In genomic region chr12:76372881-76373818, GRCm38 (mm10) we compare ENCODE assay signal across 10 mouse cellular contexts. TPM values are rescaled to one million over a fixed set of nuclear protein-coding genes. Genes with fewer than 3 reads are reported as not detected.
DNase-seq lines count a peak whose midpoint lies in the region; ATAC-seq and TF ChIP-seq lines count a peak whose summit lies in the region.
"Had no signal": no experiment of that assay in that cellular context is flagged by ENCODE, and none has a peak within 500 bp of the region (broad histone marks: within the 10 kb centered on the region; RNA-seq: fewer than 3 reads in every experiment).

No protein-coding gene starts in this region.

- no peaks in the 10 kb centered on the region for H3K9me3 ChIP-seq in midbrain, embryonic 11.5 days (ENCODE audit: control insufficient read depth, low read length)
- H3K9me3 ChIP-seq in midbrain, embryonic 14.5 days (ENCODE audit: control insufficient read depth, low read length), result no peaks in the 10 kb centered on the region
- no peaks in the 10 kb centered on the region for H3K9me3 ChIP-seq in liver, embryonic 13.5 days (replicated peaks)
- H3K9me3 ChIP-seq: embryonic facial prominence, embryonic 12.5 days had no signal

- H3K27me3 ChIP-seq in midbrain, embryonic 11.5 days (ENCODE audit: control insufficient read depth, insufficient read depth, low read length), result no peaks in the 10 kb centered on the region
- H3K27me3 ChIP-seq in midbrain, embryonic 14.5 days (ENCODE audit: control insufficient read depth, insufficient read depth, low read length), result no peaks in the 10 kb centered on the region
- no peaks in the 10 kb centered on the region for H3K27me3 ChIP-seq in liver, embryonic 13.5 days
- H3K27me3 ChIP-seq: embryonic facial prominence, embryonic 12.5 days had no signal

- H3K9ac ChIP-seq in midbrain, embryonic 11.5 days (ENCODE audit: low read length), result no peak overlapping the region
- H3K9ac ChIP-seq in midbrain, embryonic 14.5 days (replicated peaks; ENCODE audit: low read length), result no peak overlapping the region
- peak overlapping the region; percentile 98 for H3K9ac ChIP-seq in liver, embryonic 13.5 days
- H3K9ac ChIP-seq: embryonic facial prominence, embryonic 12.5 days had no signal

- H3K36me3 ChIP-seq in midbrain, embryonic 11.5 days (ENCODE audit: control insufficient read depth, insufficient read depth, low read length), result no peaks in the 10 kb centered on the region
- no peaks in the 10 kb centered on the region for H3K36me3 ChIP-seq in midbrain, embryonic 14.5 days (ENCODE audit: control insufficient read depth, insufficient read depth, low read length)
- no peaks in the 10 kb centered on the region for H3K36me3 ChIP-seq in liver, embryonic 13.5 days
- H3K36me3 ChIP-seq: embryonic facial prominence, embryonic 12.5 days had no signal

- no peak for ATAC-seq in midbrain, embryonic 11.5 days (ENCODE audit: low FRiP score)
- ATAC-seq in midbrain, embryonic 14.5 days (ENCODE audit: low FRiP score, low TSS enrichment), result no peak
- ATAC-seq in liver, embryonic 13.5 days (ENCODE audit: low read depth), result no peak
- ATAC-seq in inflammation-experienced regulatory T-cells, adult 6 months, result no peak

- peak overlapping the region; percentile 100; the same call in 1 of the 2 replicates for H3K4me3 ChIP-seq in gastrocnemius, adult 2 months
- no peak overlapping the region for H3K4me3 ChIP-seq in midbrain, embryonic 11.5 days (ENCODE audit: low read depth, low read length)
- no peak overlapping the region for H3K4me3 ChIP-seq in midbrain, embryonic 14.5 days (replicated peaks; ENCODE audit: low read depth, low read length)
- H3K4me3 ChIP-seq in liver, embryonic 13.5 days (replicated peaks), result peak overlapping the region; percentile 91

- 79% methylated on average over 5 of the region's 7 CpGs for WGBS in midbrain, embryonic 11.5 days
- 76% methylated on average over 5 of the region's 7 CpGs for WGBS in midbrain, embryonic 14.5 days
- WGBS in liver, embryonic 13.5 days (ENCODE audit: insufficient replicate concordance), result 60% methylated on average over 7 of the region's 7 CpGs

- intact Hi-C loops in gastrocnemius, adult 2 months (cut with DNase I), result no loop called here

- peaks cover 13% of the 10 kb centered on the region for H3K4me1 ChIP-seq in midbrain, embryonic 11.5 days (ENCODE audit: control insufficient read depth, insufficient read depth, low read length)
- H3K4me1 ChIP-seq in midbrain, embryonic 14.5 days (ENCODE audit: control insufficient read depth, insufficient read depth, low read length), result peaks cover 12% of the 10 kb centered on the region
- peaks cover 74% of the 10 kb centered on the region for H3K4me1 ChIP-seq in liver, embryonic 13.5 days (replicated peaks)

- no peak for DNase-seq in gastrocnemius, adult 2 months
- no peak for DNase-seq in gastrocnemius, postnatal 4 days (ENCODE audit: low spot score in 2 of 2)
- peak; percentile 79 for DNase-seq in midbrain, embryonic 11.5 days (ENCODE audit: low spot score, missing footprints)
- no peak for DNase-seq in midbrain, embryonic 14.5 days
- DNase-seq in liver, embryonic 13.5 days, result no peak
- peak; percentile 75 for DNase-seq in thymus, postnatal 4 days
- no peak for DNase-seq in urinary bladder, adult 18-20 months (ENCODE audit: low spot score in 2 of 2)
- DNase-seq: lung, postnatal 36 days had no signal

- no peak; the same call in 1 of the 2 replicates for TF ChIP-seq CTCF in gastrocnemius, adult 2 months (IDR thresholded peaks at IDR 0.05)

- H3K27ac ChIP-seq in gastrocnemius, adult 2 months, result peak overlapping the region; percentile 98; the same call in 1 of the 2 replicates
- no peak overlapping the region for H3K27ac ChIP-seq in midbrain, embryonic 11.5 days (ENCODE audit: low read depth, low read length)
- no peak overlapping the region for H3K27ac ChIP-seq in midbrain, embryonic 14.5 days (replicated peaks; ENCODE audit: low read depth, low read length)
- peak overlapping the region; percentile 97 for H3K27ac ChIP-seq in liver, embryonic 13.5 days
- H3K27ac ChIP-seq: embryonic facial prominence, embryonic 12.5 days had no signal

- no peak overlapping the region for H3K4me2 ChIP-seq in midbrain, embryonic 11.5 days
- H3K4me2 ChIP-seq in midbrain, embryonic 14.5 days (ENCODE audit: low read length), result no peak overlapping the region
- peak overlapping the region; percentile 89 for H3K4me2 ChIP-seq in liver, embryonic 13.5 days

RNA-seq across cellular contexts. Expression of gene Zbtb1, which starts 3.1 kb away (rescaled TPM):
- total RNA-seq in gastrocnemius, adult 2 months (2021), result 1 to 10 TPM; 3.6 to 4.3 TPM
- 1 to 10 TPM; 7.0 to 8.8 TPM for total RNA-seq in gastrocnemius, postnatal 4 days (2021)
- polyA plus RNA-seq in midbrain, embryonic 11.5 days (2014; fragmentation: Nextera tagmentation; extraction: Ambion mirVana), result 7.6 and 7.8 TPM in 2 replicates
- polyA plus RNA-seq in midbrain, embryonic 14.5 days (2014; fragmentation: Nextera tagmentation; extraction: Ambion mirVana), result 3.2 and 4.2 TPM in 2 replicates
- 4.3 and 5.9 TPM in 2 replicates for polyA plus RNA-seq in liver, embryonic 13.5 days (2015; fragmentation: Nextera tagmentation; extraction: Ambion mirVana)
- 10 to 100 TPM; 20.2 to 26.2 (median 25.2) TPM for polyA plus RNA-seq in inflammation-experienced regulatory T-cells, adult 6 months (2017; shearing (Covaris generic))

RNA-seq across cellular contexts. Expression of gene Zbtb25, which starts 3.7 kb away (rescaled TPM):
- total RNA-seq in gastrocnemius, adult 2 months (2021), result 1 to 10 TPM; 6.5 to 7.2 TPM
- total RNA-seq in gastrocnemius, postnatal 4 days (2021), result 10 to 100 TPM; 13.6 to 19.7 TPM
- polyA plus RNA-seq in midbrain, embryonic 11.5 days (2014; fragmentation: Nextera tagmentation; extraction: Ambion mirVana), result 20.9 and 23.4 TPM in 2 replicates
- 17.0 and 18.2 TPM in 2 replicates for polyA plus RNA-seq in midbrain, embryonic 14.5 days (2014; fragmentation: Nextera tagmentation; extraction: Ambion mirVana)
- polyA plus RNA-seq in liver, embryonic 13.5 days (2015; fragmentation: Nextera tagmentation; extraction: Ambion mirVana), result 8.3 and 9.2 TPM in 2 replicates
- polyA plus RNA-seq in inflammation-experienced regulatory T-cells, adult 6 months (2017; shearing (Covaris generic)), result 10 to 100 TPM in 2 of 3 experiments, 1 to 10 TPM in 1; 7.2 to 17.0 (median 16.5) TPM

RNA-seq across cellular contexts. Expression of gene Hspa2, which starts 30.8 kb away (rescaled TPM):
- 1 to 10 TPM; 6.9 to 7.0 TPM for total RNA-seq in gastrocnemius, adult 2 months (2021)
- total RNA-seq in gastrocnemius, postnatal 4 days (2021), result 1 to 10 TPM; 6.0 to 6.7 TPM
- polyA plus RNA-seq in midbrain, embryonic 11.5 days (2014; fragmentation: Nextera tagmentation; extraction: Ambion mirVana), result 5.1 and 7.0 TPM in 2 replicates
- 5.1 and 5.3 TPM in 2 replicates for polyA plus RNA-seq in midbrain, embryonic 14.5 days (2014; fragmentation: Nextera tagmentation; extraction: Ambion mirVana)
- polyA plus RNA-seq in liver, embryonic 13.5 days (2015; fragmentation: Nextera tagmentation; extraction: Ambion mirVana), result 1.7 and 2.4 TPM in 2 replicates
- polyA plus RNA-seq in inflammation-experienced regulatory T-cells, adult 6 months (2017; shearing (Covaris generic)), result 1 to 10 TPM; 2.6 to 5.7 (median 3.4) TPM

RNA-seq across cellular contexts. Expression of gene Ppp1r36, which starts 44.2 kb away (rescaled TPM):
- total RNA-seq in gastrocnemius, adult 2 months (2021), result not detected
- under 1 TPM in 1 of 2 experiments, not detected in 1; 0.44 TPM for total RNA-seq in gastrocnemius, postnatal 4 days (2021)
- 0.39 and 0.51 TPM in 2 replicates for polyA plus RNA-seq in midbrain, embryonic 11.5 days (2014; fragmentation: Nextera tagmentation; extraction: Ambion mirVana)
- polyA plus RNA-seq in midbrain, embryonic 14.5 days (2014; fragmentation: Nextera tagmentation; extraction: Ambion mirVana), result 0.34 and 0.50 TPM in 2 replicates
- 0.16 TPM in 1 of 2 replicates, not detected in the other for polyA plus RNA-seq in liver, embryonic 13.5 days (2015; fragmentation: Nextera tagmentation; extraction: Ambion mirVana)
- polyA plus RNA-seq in inflammation-experienced regulatory T-cells, adult 6 months (2017; shearing (Covaris generic)), result not detected

RNA-seq across cellular contexts. Expression of gene Akap5, which starts 48.5 kb away (rescaled TPM):
- total RNA-seq in gastrocnemius, adult 2 months (2021), result under 1 TPM; 0.31 to 0.48 TPM
- 1 to 10 TPM; 1.6 to 1.7 TPM for total RNA-seq in gastrocnemius, postnatal 4 days (2021)
- polyA plus RNA-seq in midbrain, embryonic 11.5 days (2014; fragmentation: Nextera tagmentation; extraction: Ambion mirVana), result 4.1 TPM in 2 replicates
- polyA plus RNA-seq in midbrain, embryonic 14.5 days (2014; fragmentation: Nextera tagmentation; extraction: Ambion mirVana), result 8.7 and 8.8 TPM in 2 replicates
- 0.43 and 0.51 TPM in 2 replicates for polyA plus RNA-seq in liver, embryonic 13.5 days (2015; fragmentation: Nextera tagmentation; extraction: Ambion mirVana)
- polyA plus RNA-seq in inflammation-experienced regulatory T-cells, adult 6 months (2017; shearing (Covaris generic)), result 1 to 10 TPM; 1.6 to 4.6 (median 3.1) TPM

Comparison
In these comparisons a context has a peak if more than half of its experiments do, and no peak if none do; other contexts are left out.
1. DNase-seq: peak in midbrain, embryonic 11.5 days (single experiment) and thymus, postnatal 4 days (single experiment); none in gastrocnemius, adult 2 months (single experiment), gastrocnemius, postnatal 4 days (0 of 2), midbrain, embryonic 14.5 days (single experiment), liver, embryonic 13.5 days (single experiment) and urinary bladder, adult 18-20 months (0 of 2).
2. H3K27ac ChIP-seq: peak in gastrocnemius, adult 2 months (single experiment) and liver, embryonic 13.5 days (single experiment); none in midbrain, embryonic 11.5 days (single experiment) and midbrain, embryonic 14.5 days (single experiment).
3. H3K4me3 ChIP-seq: peak in gastrocnemius, adult 2 months (single experiment) and liver, embryonic 13.5 days (single experiment); none in midbrain, embryonic 11.5 days (single experiment) and midbrain, embryonic 14.5 days (single experiment).